Mouse (Mus musculus): ENCODE results near the gene Gna11.

- no peak for TF ChIP-seq CTCF (IDR thresholded peaks at IDR 0.05)
- no peak for TF ChIP-seq POLR2A (IDR thresholded peaks at IDR 0.05; ENCODE audit: insufficient read depth, low read depth, low read length)
- TF ChIP-seq EP300 (IDR thresholded peaks at IDR 0.05; ENCODE audit: insufficient read depth, low read depth, low read length) = peak; percentile 51; the same call in 1 of the 2 replicates
Observed at GRCm38 (mm10) chr10:81510246-81510810, 34.7 kb downstream of the Gna11 start.

Measured in heart, adult 2 months (tissue).